Mouse (Mus musculus): ENCODE measurements around the gene Zfp180. TPM values are rescaled to one million over a fixed set of nuclear protein-coding genes. Genes with fewer than 3 reads are reported as not detected.
"Not testable (repeated sequence)": the region's sequence is repeated elsewhere in the genome, so short reads cannot be mapped to it uniquely, and the experiment has no call there.

The Zfp180 gene
- 23.7 and 29.1 TPM in 2 replicates for total RNA-seq (2014; rRNA removed)
- polyA plus RNA-seq (2015; fragmentation: Nextera tagmentation; extraction: Ambion mirVana), result 18.6 and 19.5 TPM in 2 replicates

DNA sequence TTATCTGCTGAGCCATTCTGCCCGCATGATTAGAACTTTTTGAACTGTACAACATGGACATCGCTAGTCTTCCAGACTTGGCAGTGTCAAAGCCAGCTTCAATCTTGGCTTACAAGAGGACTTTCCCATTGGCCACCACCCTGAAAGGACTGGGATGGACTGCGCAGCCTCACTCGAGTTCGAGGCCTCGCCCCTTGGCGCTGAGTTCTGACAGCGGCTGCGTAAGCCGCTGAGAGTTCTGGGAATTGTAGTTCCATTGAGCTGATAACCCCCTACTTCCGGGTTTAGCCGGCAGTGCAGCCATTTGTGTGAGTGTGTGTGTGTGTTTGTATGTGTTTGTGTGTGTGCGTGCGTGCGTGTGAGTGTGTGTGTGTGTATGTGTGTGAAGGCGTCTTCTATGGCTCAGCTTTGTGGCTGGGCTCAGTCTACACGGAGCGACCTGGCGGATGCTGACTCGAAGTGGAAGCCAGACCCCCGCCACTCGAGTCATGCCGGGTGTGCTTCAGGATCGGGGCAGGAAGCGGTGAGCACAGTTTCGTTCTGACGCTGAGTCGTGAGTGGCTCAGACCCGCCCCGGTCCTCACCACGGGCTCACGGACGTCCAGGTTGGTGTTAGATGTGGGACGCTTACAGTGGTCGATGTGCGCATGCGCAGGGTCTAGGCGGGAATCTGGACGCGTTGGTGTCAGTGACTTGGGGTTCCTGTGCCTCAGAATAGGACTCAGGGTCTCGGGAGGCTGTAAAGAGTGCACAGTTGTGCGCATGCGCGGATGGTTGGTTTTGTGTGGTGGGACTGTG, at the start of gene Zfp180:
TSS of gene Zfp180 (plus strand) at position 291 of the 798 bp plus-strand sequence.
- Histone ChIP-seq H3K27ac (peak within 1 kb of the TSS; percentile 79), H3K4me1 (ENCODE audit: insufficient read depth, low read length) (peaks cover 10% of the 10 kb centered on the region; the same call in 1 of the 2 replicates), H3K27me3 (ENCODE audit: insufficient read depth, low read length) (no peaks in the 10 kb centered on the region), H3K9ac (replicated peaks; ENCODE audit: low read length) (peak within 1 kb of the TSS; percentile 71), H3K36me3 (ENCODE audit: insufficient read depth, low read length) (no peaks in the 10 kb centered on the region), H3K4me2 (ENCODE audit: low read depth, low read length) (peak within 1 kb of the TSS; percentile 71), H3K4me3 (ENCODE audit: low read length) (peak within 1 kb of the TSS; percentile 73), H3K9me3 (ENCODE audit: low read length) (peaks cover 3% of the 10 kb centered on the region; the same call in 1 of the 2 replicates)
- peak; percentile 7; the same call in 1 of the 2 replicates for TF ChIP-seq CTCF (IDR thresholded peaks at IDR 0.05; ENCODE audit: low read depth)
- peak; percentile 100 for DNase-seq (ENCODE audit: low spot score)
- ATAC-seq, result peak; percentile 99
- 18% methylated on average over 44 of the region's 44 CpGs for WGBS

DNA sequence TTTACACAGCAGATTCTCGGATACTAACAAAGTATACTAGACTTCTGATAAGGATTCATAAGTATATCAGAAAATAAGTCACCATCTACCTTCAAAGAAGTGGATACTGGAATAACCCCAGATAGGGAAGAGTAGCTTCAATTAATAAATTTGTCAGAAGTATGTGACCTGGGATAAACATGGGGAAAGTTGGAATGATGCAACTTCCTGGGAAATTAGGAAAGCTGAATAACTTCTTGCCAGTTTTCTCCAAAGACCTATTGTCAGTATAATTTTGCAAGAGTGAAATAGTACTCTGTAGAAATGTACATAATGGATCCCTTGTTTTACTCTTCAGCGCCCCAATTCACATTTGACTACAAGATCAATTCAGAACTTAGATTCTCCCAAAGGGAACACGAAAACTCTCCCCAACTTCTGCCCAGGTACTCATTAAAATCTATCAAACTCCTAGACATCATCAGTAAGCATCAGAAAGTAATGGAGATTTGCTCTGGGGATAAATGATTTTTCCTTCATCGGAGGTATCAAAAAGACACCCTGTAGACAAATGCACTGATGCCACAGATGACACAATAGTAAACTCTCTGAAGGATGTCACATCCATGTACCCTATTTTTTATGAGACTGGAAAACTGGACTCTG, 28.9 kb upstream of the Zfp180 start, which contains the start of gene Vmn1r183:
TSS of gene Vmn1r183 (plus strand) at position 595 of the 645 bp plus-strand sequence.
- H3K4me3 ChIP-seq (ENCODE audit: low read length), result no peak within 1 kb of the TSS
- H3K36me3 ChIP-seq (ENCODE audit: insufficient read depth, low read length), result no peaks in the 10 kb centered on the region
- no peaks in the 10 kb centered on the region for H3K27me3 ChIP-seq (ENCODE audit: insufficient read depth, low read length)
- 77% methylated on average over 4 of the region's 4 CpGs for WGBS
- H3K4me1 ChIP-seq (ENCODE audit: insufficient read depth, low read length), result no peaks in the 10 kb centered on the region
- H3K27ac ChIP-seq, result no peak within 1 kb of the TSS
- no peak for TF ChIP-seq CTCF (IDR thresholded peaks at IDR 0.05; ENCODE audit: low read depth)
- H3K4me2 ChIP-seq (ENCODE audit: low read depth, low read length), result no peak within 1 kb of the TSS
- no peak for DNase-seq (ENCODE audit: low spot score)
- ATAC-seq, result no peak
- H3K9ac ChIP-seq (replicated peaks; ENCODE audit: low read length), result no peak within 1 kb of the TSS
- no peaks in the 10 kb centered on the region for H3K9me3 ChIP-seq (ENCODE audit: low read length)

- ATAC-seq, result not testable (repeated sequence)
- WGBS, result 36% methylated on average over 1 of the region's 1 CpGs
Measured at GRCm38 (mm10) chr7:24074424-24074823, 7.3 kb upstream of the Zfp180 start.

DNA sequence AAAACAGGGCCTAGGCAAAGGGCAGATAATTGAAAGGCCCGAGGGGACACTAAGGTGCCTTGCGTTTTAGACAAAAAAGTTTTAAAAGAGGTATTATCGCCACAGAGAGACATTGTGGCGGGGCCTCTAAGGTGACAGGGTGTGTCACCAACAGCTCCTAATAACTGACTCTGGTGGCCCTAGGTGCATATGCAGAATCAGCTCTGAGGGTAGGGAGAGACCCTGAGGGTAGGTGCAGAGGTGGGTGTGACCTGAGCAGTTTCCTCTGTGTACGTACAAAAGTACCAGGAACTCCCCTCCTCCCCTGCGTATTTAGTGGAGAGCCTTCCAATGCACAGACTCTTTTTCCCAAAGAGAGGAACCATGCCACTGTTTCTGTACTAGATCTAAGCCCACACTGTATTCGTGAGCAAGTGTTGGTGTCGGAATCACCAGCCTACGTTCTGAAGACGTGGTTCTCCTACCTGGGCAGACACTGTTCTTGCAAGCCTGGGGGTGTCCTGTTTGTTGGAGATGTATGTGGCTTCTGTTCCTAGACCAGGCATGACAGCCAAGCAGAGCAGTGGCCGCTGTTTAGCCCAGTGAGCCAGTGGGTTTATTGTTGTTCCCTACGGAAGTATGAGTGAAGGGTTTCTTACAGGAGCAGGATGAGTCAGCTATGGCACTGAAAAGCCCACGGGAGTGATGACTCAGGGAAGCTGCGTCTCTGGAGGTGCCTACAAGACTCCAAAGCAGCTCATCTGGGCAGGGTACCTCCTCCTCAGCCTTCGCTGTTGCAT, 922 bp downstream of the Zfp180 start:
- H3K27ac ChIP-seq, result peak overlapping the region; percentile 79
- peak overlapping the region; percentile 71 for H3K4me2 ChIP-seq (ENCODE audit: low read depth, low read length)
- no peaks in the 10 kb centered on the region for H3K36me3 ChIP-seq (ENCODE audit: insufficient read depth, low read length)
- no peak for TF ChIP-seq CTCF (IDR thresholded peaks at IDR 0.05; ENCODE audit: low read depth)
- no peak for DNase-seq (ENCODE audit: low spot score)
- ATAC-seq, result peak; percentile 22; the same call in 1 of the 2 replicates
- H3K9ac ChIP-seq (replicated peaks; ENCODE audit: low read length), result peak overlapping the region; percentile 71
- WGBS, result 55% methylated on average over 15 of the region's 15 CpGs
- no peaks in the 10 kb centered on the region for H3K27me3 ChIP-seq (ENCODE audit: insufficient read depth, low read length)
- H3K4me3 ChIP-seq (ENCODE audit: low read length), result peak overlapping the region; percentile 73
- peaks cover 3% of the 10 kb centered on the region; the same call in 1 of the 2 replicates for H3K9me3 ChIP-seq (ENCODE audit: low read length)
- peaks cover 10% of the 10 kb centered on the region; the same call in 1 of the 2 replicates for H3K4me1 ChIP-seq (ENCODE audit: insufficient read depth, low read length)

More at GRCm38 (mm10) chr7:24074424-24074823, 7.3 kb upstream of the Zfp180 start:
- DNase-seq (ENCODE audit: low spot score); H3K27ac ChIP-seq; H3K36me3 ChIP-seq (ENCODE audit: insufficient read depth, low read length); H3K9me3 ChIP-seq (ENCODE audit: low read length); H3K9ac ChIP-seq (replicated peaks; ENCODE audit: low read length); H3K4me1 ChIP-seq (ENCODE audit: insufficient read depth, low read length); H3K4me3 ChIP-seq (ENCODE audit: low read length); H3K4me2 ChIP-seq (ENCODE audit: low read depth, low read length); H3K27me3 ChIP-seq (ENCODE audit: insufficient read depth, low read length): not testable (repeated sequence)

DNA sequence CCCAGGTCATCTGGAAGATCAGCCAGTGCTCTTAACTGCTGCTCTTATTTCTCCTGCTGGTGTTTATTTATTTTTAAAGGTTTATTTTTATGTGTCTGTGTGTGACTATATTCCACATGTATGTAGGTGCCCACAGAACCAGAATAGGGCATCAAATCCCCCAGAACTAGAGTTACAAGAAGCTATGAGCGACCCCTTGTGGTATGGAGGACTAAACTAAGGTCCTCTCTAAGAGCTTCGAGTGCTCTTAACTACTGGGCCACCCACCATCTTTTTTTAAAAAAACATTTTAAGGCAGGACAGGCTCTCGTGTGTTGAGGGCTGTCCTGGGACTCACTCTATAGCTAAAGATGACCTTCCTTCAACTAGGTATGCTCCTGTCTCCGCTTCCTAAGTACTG, 5.1 kb downstream of the Zfp180 start:
- H3K27me3 ChIP-seq (ENCODE audit: insufficient read depth, low read length), result no peaks in the 10 kb centered on the region
- ATAC-seq, result no peak
- 98% methylated on average over 4 of the region's 4 CpGs for WGBS
- no peak overlapping the region for H3K9ac ChIP-seq (replicated peaks; ENCODE audit: low read length)
- H3K9me3 ChIP-seq (ENCODE audit: low read length), result peaks cover 3% of the 10 kb centered on the region; the same call in 1 of the 2 replicates
- no peak for DNase-seq (ENCODE audit: low spot score)
- H3K27ac ChIP-seq, result no peak overlapping the region
- H3K4me1 ChIP-seq (ENCODE audit: insufficient read depth, low read length), result peaks cover 10% of the 10 kb centered on the region; the same call in 1 of the 2 replicates
- TF ChIP-seq CTCF (IDR thresholded peaks at IDR 0.05; ENCODE audit: low read depth), result no peak
- no peaks in the 10 kb centered on the region for H3K36me3 ChIP-seq (ENCODE audit: insufficient read depth, low read length)
- no peak overlapping the region for H3K4me3 ChIP-seq (ENCODE audit: low read length)
- H3K4me2 ChIP-seq (ENCODE audit: low read depth, low read length), result no peak overlapping the region

GRCm38 (mm10) chr7:24087485-24088125, 5.9 kb downstream of the Zfp180 start:
- H3K4me2 ChIP-seq (ENCODE audit: low read depth, low read length), result no peak overlapping the region
- H3K27ac ChIP-seq, result no peak overlapping the region
- no peak for DNase-seq (ENCODE audit: low spot score)
- no peak for ATAC-seq
- no peak for TF ChIP-seq CTCF (IDR thresholded peaks at IDR 0.05; ENCODE audit: low read depth)
- H3K4me3 ChIP-seq (ENCODE audit: low read length), result no peak overlapping the region
- H3K27me3 ChIP-seq (ENCODE audit: insufficient read depth, low read length), result no peaks in the 10 kb centered on the region
- 96% methylated on average over 12 of the region's 12 CpGs for WGBS
- peaks cover 8% of the 10 kb centered on the region; the same call in 1 of the 2 replicates for H3K4me1 ChIP-seq (ENCODE audit: insufficient read depth, low read length)
- H3K36me3 ChIP-seq (ENCODE audit: insufficient read depth, low read length), result no peaks in the 10 kb centered on the region
- H3K9me3 ChIP-seq (ENCODE audit: low read length), result 0 out of 2 replicates have a peak, but pooled peaks cover 3% of the 10 kb centered on the region
- no peak overlapping the region for H3K9ac ChIP-seq (replicated peaks; ENCODE audit: low read length)

Data from hindbrain, postnatal 0 days (tissue).